Mouse (Mus musculus): ENCODE data around the gene Sult5a1. TPM values are rescaled to one million over a fixed set of nuclear protein-coding genes. Genes with fewer than 3 reads are reported as not detected.
"Not testable (repeated sequence)": the region's sequence is repeated elsewhere in the genome, so short reads cannot be mapped to it uniquely, and the experiment has no call there.

Sult5a1 gene
- total RNA-seq (2014; fragmentation: Nextera tagmentation): not detected in 2 replicates
- total RNA-seq (2017): not detected in 2 replicates

GRCm38 (mm10) chr8:123157888-123158465 lies at the start of gene Sult5a1:
TSS of gene Sult5a1 (minus strand) at chr8:123158315.
- ATAC-seq (replicated peaks; ENCODE audit: poor library complexity, severe bottlenecking): no peak

GRCm38 (mm10) chr8:123203571-123203970 lies 45.5 kb upstream of the Sult5a1 start:
- ATAC-seq (replicated peaks; ENCODE audit: poor library complexity, severe bottlenecking): peak; percentile 31; the same call in 1 of the 2 replicates

GRCm38 (mm10) chr8:123202288-123202687 lies 44.2 kb upstream of the Sult5a1 start:
- peak; percentile 62 for ATAC-seq (replicated peaks; ENCODE audit: poor library complexity, severe bottlenecking)

GRCm38 (mm10) chr8:123199864-123200263 lies 41.7 kb upstream of the Sult5a1 start:
- ATAC-seq (replicated peaks; ENCODE audit: poor library complexity, severe bottlenecking): no peak

- not testable (repeated sequence) for ATAC-seq (replicated peaks; ENCODE audit: poor library complexity, severe bottlenecking)
These were observed 38.9 kb upstream of the Sult5a1 start for GRCm38 (mm10) chr8:123197016-123197415.

GRCm38 (mm10) chr8:123193771-123194170 lies 35.7 kb upstream of the Sult5a1 start:
- ATAC-seq (replicated peaks; ENCODE audit: poor library complexity, severe bottlenecking): no peak

- ATAC-seq (replicated peaks; ENCODE audit: poor library complexity, severe bottlenecking): no peak
These were observed 33.8 kb upstream of the Sult5a1 start for GRCm38 (mm10) chr8:123191908-123192307.

- peak; percentile 88 for ATAC-seq (replicated peaks; ENCODE audit: poor library complexity, severe bottlenecking)
These were observed 32.6 kb upstream of the Sult5a1 start for GRCm38 (mm10) chr8:123190678-123191077.

- ATAC-seq (replicated peaks; ENCODE audit: poor library complexity, severe bottlenecking): no peak
These were observed 30.7 kb upstream of the Sult5a1 start for GRCm38 (mm10) chr8:123188841-123189240.

GRCm38 (mm10) chr8:123188006-123188405 lies 29.9 kb upstream of the Sult5a1 start:
- ATAC-seq (replicated peaks; ENCODE audit: poor library complexity, severe bottlenecking): no peak

GRCm38 (mm10) chr8:123185566-123186409 lies 27.7 kb upstream of the Sult5a1 start, which contains the start of gene Dpep1:
TSS of gene Dpep1 (plus strand) at chr8:123186242.
- ATAC-seq (replicated peaks; ENCODE audit: poor library complexity, severe bottlenecking): no peak

GRCm38 (mm10) chr8:123181391-123181790 lies 23.3 kb upstream of the Sult5a1 start:
- no peak for ATAC-seq (replicated peaks; ENCODE audit: poor library complexity, severe bottlenecking)

GRCm38 (mm10) chr8:123156070-123156773 lies 1.9 kb downstream of the Sult5a1 start:
- ATAC-seq (replicated peaks; ENCODE audit: poor library complexity, severe bottlenecking): no peak

- ATAC-seq (replicated peaks; ENCODE audit: poor library complexity, severe bottlenecking): no peak
These were observed 2.9 kb downstream of the Sult5a1 start for GRCm38 (mm10) chr8:123155177-123155576.

GRCm38 (mm10) chr8:123150737-123151171 lies 7.4 kb downstream of the Sult5a1 start:
- no peak for ATAC-seq (replicated peaks; ENCODE audit: poor library complexity, severe bottlenecking)

GRCm38 (mm10) chr8:123146390-123146789 lies 11.7 kb downstream of the Sult5a1 start:
- no peak for ATAC-seq (replicated peaks; ENCODE audit: poor library complexity, severe bottlenecking)

GRCm38 (mm10) chr8:123145279-123145678 lies 12.8 kb downstream of the Sult5a1 start:
- no peak for ATAC-seq (replicated peaks; ENCODE audit: poor library complexity, severe bottlenecking)

- ATAC-seq (replicated peaks; ENCODE audit: poor library complexity, severe bottlenecking): no peak
These were observed 16.2 kb downstream of the Sult5a1 start for GRCm38 (mm10) chr8:123141741-123142462.

- no peak for ATAC-seq (replicated peaks; ENCODE audit: poor library complexity, severe bottlenecking)
These were observed 19.4 kb downstream of the Sult5a1 start for GRCm38 (mm10) chr8:123138741-123139140.

GRCm38 (mm10) chr8:123137645-123138077 lies 20.5 kb downstream of the Sult5a1 start:
- no peak for ATAC-seq (replicated peaks; ENCODE audit: poor library complexity, severe bottlenecking)

Measured in granulocyte monocyte progenitor cell, adult 5-6 weeks (primary cell).